Mouse (Mus musculus) embryo, embryonic 9.5 days (tissue): ENCODE data around the gene Igfbp4.
A peak's percentile ranks its signal among the peaks of the same experiment; 100 is the strongest.

Source experiments
- DNase-seq: peaks from one replicate; pipeline ENCODE4 v3.0.0-alpha.2; 2017; ENCODE audit errors: extremely low spot score

Gene Igfbp4

DNA sequence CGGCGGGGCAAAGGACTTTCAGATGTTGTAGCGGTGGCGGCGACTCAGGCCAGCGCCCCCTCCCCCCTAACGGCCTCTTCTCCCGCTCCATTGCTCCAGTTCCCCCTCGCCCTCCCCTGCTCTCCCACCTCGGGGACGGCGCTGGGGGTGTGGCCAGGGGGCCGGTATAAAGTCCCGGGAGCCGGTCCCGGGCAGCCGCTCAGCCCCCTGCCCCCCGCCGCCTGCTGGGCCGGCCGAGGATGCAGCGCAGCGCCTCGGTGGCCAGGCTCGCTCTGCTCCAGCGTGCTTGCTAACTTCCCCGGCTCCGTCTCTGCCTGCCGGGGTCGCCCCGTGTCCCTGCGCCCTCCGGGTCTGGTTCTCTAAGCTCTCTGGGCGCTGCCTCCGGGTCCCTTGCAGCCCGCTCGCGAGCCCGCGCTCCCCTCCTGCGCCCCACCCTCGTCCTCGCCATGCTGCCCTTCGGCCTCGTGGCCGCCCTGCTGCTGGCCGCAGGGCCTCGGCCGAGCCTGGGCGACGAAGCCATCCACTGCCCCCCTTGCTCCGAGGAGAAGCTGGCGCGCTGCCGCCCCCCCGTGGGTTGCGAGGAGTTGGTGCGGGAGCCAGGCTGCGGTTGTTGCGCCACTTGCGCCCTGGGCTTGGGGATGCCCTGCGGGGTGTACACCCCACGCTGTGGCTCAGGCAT lies at the start of gene Igfbp4:
Gene Igfbp4, plus strand, starts transcription at position 194 of the 679 bp plus-strand sequence.
- peak; percentile 91 for DNase-seq

DNA sequence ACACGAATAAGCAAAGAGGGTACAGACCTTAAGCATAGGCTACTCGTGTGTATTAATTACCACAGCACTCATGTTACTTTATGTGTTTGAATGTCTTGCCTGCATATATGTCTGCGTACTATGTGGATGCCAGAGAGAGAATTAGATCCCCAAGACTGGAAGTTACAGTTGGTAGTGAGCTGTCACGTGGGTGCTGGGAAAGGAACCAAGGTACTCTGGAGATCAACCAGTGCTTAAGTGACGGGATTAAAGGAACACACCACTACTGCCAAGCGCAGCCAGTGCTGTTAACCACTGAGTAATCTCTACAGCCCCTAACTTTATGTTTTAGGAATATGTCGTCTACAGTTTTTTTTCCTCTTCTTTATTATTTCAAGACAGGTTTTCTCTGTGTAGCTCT lies 45.1 kb upstream of the Igfbp4 start:
- no peak for DNase-seq

DNA sequence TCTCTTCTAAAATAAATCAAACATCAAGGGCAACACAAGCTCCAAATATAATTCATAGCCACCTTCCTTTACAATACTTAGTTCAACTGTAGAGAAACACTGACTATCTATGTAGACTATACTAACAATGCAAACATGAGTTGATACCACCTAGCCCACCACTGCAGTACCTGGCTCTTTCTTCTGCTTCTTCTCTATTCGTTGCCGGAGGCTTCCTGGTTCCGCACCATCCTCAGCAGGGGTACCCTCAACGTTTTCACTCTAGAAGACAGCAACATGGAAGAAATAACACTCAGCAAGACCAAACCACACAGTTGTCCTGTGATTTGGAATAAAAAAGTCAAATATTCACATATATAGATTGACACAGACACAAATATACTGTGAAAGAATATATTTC lies 43.4 kb upstream of the Igfbp4 start:
- no peak for DNase-seq

DNA sequence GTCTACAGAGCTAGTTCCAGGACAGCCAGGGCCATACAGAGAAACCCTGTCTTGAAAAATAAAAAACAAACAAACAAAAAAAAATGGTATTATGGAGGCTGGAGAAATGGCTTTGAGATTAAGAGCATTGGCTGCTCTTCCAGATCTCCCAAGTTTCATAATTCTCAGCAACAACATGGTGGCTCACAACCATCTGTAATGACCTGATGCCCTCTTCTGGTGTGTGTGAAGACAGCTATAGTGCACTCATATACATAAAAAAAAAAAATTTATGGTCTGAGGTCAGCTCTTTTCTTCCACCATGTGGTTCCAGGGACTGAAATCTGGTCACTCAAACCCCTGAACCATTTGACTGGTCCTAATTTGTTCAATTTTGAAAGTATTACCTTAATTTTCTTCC lies 42.3 kb upstream of the Igfbp4 start:
- DNase-seq, result no peak

DNA sequence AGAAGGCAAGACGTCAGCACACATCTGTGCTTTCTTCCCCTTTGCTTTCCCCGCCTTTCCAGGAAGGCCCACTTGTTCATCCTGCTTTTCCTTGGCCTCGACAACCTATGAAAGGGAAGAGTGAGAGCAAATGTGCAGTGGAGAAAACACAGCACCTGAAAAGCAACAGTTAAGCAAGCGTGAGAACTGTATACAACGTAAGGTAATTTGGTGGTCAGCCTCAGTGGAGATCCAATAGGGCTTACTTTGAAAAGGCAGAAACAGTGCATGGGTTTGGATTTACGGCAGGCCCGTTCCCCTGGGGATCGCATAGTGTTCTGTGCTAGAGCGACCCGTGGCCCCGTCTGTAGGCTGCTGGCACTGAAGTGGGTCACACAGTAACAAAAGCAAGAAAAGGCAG lies 41.8 kb upstream of the Igfbp4 start:
- no peak for DNase-seq

DNA sequence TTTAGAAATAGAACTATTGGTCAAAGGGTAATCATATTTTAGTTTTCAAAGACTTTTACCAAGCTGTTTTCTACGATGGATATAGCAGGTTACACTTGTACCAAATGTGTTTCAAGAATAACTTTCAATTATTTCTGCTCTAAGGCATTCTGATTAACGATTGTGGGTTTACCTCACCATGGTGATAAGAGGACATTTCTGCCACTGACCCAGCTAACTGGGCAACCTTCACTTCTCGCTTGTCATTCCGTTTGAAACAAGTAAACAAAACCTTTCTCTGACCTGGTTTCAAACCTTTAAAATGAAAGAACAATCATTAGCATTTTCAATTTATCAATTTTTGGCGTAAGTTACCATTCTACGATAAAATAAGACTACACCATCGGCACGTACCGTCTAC lies 34.3 kb upstream of the Igfbp4 start:
- DNase-seq, result no peak

DNA sequence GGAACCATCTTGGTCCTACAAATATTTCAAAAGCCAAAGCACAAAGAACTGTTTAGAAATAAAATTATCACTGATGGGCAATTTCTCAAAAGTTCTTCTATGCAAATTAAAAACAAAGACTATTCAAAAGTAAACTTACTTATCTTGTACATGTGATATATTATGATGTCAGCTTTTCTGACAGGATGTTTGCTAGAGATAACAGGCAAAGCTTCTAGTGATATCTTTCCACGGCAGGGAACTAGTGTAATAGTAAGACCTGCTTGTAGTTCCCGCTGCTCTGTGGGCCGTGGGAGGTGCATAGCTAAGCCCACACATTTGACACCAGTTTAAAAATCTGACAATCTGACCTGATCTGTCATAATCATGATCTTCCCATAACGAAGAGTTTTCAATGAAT lies 30.9 kb upstream of the Igfbp4 start:
- no peak for DNase-seq

DNA sequence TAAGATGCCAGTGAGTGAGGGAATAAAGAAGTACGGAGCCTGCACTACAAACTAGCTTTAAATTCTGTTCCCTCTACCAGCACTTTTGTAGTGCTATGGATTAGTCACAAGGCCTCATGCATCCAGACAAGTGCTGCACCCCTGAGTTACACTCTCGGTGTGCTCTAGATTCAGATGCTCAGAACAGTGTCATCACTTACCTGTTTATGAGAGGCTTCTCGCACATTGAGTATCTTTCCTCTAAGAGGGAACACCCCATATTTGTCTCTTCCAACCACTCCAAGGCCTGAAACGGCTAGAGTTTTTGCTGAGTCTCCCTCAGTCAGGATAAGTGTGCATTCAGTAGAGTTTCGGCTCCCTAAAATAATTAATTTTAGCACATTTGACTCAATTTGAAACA lies 30.3 kb upstream of the Igfbp4 start:
- no peak for DNase-seq

DNA sequence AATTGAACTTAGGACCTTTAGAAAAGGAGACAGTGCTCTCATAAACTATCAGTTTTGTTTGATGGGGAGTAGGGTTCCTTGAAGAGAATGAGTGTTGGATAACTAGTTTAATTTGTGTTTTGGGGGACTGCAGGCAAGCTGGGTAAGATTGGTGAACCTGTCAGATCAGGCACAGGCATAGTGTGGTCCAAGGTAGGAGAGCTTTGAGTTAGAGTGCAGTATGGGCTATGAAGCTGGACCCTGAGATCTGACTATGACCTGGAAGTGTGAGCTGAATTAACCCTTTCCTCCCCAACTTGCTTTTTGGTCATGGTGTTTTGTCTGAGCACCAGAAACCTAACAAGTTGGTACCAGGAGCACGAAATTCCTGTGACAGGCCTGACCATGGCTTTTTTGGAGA lies 27.2 kb upstream of the Igfbp4 start:
- DNase-seq, result no peak

DNA sequence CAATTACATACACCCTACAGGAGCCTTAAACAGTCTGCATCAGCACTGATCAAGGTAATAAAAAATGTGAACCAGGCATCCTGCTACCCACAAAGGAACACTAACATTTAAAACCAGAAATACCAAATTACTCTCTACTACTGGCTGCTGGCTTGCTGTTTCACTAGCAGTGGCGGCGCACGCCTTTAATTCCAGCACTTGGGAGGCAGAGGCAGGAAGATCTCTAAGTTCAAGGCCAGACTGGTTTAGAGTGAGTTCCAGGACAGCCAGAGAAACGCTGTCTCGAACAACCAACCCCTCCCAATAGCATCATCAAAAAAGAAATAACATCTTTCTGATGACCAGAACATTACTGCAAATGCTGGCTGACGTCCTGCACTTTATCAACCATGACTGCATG lies 21.2 kb upstream of the Igfbp4 start:
- DNase-seq, result no peak

DNA sequence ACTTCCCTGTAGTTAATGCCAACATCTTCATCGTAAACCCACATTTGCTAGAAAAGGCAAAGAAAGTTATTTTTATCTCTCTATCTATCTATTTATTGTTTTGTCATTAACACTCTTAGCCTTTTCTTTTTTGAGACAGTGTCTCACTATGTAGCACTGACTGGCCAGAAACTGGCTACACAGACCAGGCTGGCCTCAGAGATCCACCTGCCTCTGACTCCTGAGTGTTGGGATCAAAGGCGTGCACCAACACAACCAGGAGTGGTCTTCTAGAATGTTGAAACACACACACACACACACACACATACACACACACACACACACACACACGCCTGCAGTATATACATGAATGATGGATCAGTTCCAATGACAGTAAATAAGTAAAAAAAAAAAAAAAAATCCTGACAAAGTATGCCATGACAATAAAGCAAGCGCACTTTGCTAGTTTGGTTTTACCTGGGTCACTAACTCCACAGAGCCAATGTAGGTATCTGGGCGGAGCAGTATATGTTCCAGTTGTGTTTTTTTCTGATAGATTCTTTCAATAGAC lies 18.6 kb upstream of the Igfbp4 start:
- no peak for DNase-seq

DNA sequence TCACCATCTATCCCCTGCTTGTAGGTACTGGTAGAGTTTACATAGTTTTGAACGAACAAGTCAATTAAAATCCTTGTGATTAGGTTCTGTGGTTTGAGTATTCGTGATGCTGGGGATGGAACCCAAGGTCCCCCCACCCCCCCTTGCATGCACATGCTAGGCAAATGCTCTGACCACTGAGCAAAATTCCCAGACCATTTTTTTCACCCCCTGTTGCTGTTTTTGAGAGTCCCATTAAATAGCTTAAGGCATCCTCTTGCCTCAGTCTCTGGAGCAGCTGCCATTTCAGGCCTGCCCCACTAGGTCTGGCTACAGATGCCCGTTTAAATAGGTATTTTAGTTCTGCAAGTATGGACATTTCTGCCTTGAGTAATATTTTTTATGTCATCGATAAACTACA lies 17.9 kb upstream of the Igfbp4 start:
- DNase-seq, result peak; percentile 17

DNA sequence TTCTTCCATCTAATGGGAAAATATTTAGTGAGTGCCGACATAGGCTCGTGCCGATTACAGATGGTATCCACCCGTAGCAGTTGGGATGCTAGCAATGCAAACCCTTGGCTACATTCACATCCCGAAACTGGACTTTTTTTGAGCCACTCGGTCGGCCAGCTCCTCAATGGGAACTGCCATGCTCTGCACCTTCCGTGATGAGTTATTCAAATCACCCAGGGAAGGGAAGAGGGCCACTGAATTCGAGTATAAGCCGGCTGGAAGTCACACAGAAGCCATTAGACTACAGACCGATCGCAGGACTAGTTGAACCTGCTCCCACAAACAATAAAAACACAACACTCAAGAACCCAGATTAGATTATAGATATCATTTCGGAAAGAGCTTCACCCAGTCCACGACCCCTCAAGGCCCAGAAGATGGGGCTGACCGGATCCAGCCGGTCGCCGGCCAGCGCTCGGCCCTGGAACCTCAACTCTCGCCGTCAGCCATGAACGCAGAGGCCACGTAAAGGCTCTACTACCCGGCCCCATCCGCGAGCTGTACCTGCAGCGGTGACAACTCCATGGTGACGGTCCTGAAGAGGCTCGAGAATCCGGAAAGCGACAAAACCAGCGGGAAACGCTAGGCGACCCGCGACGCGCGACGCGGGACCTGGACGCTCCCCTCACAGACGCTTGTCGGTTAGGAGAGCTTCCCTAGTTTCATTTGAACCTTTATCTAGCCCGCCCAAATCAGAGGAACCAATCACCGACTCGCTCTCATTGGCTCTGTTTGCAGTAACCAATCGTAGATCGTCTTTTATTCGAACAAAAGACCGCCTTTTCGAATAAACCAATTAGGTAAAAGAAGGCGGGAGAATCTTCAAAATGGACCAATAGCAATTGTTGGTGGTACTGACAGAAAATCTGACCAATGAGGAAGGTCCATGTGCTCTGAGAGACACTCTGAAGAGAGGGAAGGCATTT lies 17.3 kb upstream of the Igfbp4 start, which contains the start of gene Top2a:
Gene Top2a, minus strand, starts transcription at position 690 of the 968 bp plus-strand sequence.
- peak; percentile 100 for DNase-seq

DNA sequence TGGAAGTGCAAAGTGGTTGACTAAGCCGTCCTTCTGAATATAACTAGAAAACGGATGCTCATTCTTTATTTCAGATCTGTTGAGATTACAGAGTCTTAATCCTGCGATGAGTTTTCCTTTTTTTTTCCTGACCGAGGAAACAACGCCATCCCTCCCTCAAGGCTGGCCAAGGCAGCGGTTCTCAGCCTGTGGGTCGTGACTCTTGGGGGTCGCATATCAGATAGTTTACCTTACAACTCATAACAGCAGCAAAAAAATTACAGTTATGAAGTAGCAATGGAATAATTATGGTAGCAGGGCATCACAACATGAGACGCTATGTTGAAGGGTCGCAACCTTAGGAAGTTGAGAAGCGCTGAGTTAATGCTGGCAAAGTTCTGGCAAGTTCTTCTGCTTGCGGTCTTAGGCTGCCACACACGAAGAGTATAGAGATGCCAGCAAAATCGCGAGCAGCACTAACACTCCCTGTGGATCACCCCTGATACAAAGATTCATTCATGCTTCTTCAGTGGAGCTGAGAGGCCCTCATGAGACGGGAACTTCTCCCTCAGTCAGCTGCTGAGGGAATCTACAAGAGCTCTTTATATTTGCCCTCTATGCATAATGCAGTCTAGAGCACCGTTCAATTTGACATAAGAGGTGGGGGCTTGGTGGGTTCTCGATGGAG lies 16.4 kb upstream of the Igfbp4 start:
- DNase-seq, result no peak

DNA sequence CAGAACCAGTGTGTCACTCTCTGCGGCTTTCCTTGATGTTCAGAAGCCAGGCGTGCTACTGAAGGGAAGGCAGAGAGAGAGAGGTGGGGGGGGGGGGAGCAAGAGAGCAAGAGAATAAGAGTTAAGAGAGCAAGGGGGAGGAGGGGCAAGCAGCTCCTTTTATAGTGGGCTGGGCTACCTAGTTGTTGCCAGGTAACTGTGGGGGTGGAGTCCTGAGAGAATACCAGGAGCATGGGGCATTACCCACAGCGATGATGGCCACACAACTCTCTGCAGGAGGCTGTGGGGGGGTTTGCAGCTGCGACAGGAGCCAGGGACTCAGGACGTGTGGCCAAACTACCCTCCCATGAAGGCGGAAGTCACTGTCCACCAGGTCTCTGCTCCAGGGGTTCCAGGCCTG lies 15.2 kb upstream of the Igfbp4 start:
- DNase-seq, result no peak

DNA sequence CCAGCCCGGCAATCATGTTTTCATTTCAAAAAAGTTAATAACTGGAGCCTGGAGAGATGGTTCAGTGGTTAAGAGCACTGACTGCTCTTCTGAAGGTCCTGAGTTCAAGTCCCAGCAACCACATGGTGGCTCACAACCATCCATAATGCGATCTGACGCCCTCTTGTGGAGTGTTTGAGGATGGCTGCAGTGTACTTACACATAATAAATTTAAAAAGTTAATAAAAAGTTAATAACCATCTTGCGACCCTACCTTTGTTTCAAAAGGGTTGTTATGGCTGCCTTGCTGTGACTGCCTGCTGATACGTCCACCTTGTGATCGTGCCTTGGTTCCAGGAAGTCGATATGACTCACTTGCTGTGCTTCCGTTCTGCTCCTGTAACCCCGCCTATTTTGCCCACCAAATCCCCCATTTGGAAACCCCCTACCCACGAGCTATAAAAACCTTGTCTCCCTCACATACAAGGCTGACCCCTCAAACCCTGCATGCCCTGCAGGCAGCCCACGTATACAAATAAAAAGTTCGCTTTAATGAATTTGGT lies 14.1 kb upstream of the Igfbp4 start:
- no peak for DNase-seq

DNA sequence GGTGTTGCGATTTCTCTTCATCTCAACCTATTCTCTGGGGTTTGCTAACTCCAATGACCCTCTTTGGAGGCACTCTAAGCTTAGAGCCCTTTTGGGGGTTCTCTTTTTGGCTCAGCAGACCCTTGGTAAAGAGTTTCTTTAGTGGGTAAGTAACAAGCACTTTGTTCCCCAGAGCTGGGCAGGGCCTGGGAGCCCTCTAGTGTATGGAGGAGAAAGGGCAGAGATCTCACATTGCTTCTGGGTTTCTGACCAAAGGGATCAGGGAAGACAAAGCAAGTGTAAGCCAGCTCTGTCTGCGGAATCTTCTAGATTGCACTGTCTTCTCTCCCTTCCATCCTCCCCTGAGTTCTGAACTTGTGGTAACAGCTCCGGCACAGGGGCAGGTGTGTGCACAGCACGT lies 5.7 kb upstream of the Igfbp4 start:
- DNase-seq, result no peak

DNA sequence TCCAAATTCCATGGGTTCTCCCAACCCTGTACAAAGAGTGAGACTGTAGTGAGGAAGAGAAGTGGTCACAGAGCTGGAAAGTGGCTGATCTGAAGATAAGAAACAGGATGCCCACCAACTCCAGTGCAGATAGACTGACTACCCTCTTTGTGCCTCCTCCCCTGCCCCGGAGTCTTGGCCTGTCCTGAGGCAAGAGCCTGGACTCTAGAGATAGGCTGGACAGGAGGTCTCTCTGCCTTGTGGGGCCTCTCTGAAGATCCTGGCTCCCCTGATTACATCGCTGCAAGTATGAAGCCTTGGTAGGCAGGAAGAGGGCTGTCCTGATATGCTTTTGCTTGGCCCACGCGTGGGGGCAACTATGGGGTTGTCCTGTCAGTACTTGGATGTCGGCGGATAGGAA lies 4.8 kb upstream of the Igfbp4 start:
- no peak for DNase-seq

DNA sequence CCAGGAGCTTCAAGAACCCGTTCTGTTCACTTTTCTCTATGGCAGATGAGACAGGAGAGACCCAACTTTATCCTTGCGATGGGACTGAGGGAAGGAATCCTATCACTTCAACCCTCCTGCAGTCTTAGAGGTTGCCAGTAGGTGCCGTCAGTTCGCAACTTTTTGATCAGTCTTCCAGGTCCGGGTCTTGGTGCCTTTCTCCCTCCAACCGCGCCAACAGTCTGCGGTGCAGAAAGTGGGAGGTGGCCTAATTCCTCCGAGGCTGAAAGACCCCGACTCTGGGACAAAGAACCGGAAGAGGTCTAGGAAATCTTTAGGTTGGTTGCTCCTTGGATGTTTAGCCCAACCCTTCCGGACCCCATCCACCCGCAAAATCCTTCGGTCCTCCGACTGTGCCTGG lies 1.3 kb upstream of the Igfbp4 start:
- peak; percentile 91 for DNase-seq

DNA sequence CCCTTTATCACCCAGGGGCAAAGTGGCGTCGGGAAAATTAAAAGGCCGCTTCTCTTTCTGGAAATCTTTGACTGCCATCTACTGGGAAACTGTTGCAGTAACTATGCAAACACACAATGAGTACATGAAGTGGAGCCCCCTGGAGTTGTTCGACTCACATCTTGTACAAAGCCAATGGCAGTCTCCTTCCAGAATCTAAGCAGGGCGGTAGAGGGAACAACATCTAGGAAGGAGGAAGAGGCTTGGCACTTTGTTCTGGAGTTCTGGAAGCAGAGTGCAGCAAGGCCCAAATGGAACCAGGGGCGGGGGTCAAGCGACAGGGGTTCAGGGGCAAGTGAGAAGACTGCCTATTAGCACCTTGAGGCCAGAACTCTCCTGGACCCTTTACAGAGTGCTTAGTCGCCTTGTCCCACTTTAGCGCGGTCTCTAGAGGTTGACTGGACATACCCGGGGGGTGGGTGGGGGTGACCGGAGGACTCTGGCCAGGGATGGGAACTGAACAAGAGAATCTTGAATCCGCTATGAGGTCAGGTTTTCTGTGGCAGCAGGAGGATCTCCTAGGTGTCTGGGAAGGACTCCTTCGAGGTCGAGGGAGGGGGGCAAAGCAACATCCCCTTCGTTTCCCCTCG lies 584 bp upstream of the Igfbp4 start:
- DNase-seq, result peak; percentile 78
